Mouse (Mus musculus) right cerebral cortex, postnatal 25 days (tissue): ENCODE measurements around the gene Dnajc15.

Source experiments
- DNase-seq: peaks from one replicate; pipeline ENCODE4 v3.0.0; 2022

The Dnajc15 gene

GRCm38 (mm10) chr14:77853951-77854350 lies 21.0 kb downstream of the Dnajc15 start:
- DNase-seq: no peak

- DNase-seq: no peak
Measured at GRCm38 (mm10) chr14:77849852-77850251, 25.1 kb downstream of the Dnajc15 start.

GRCm38 (mm10) chr14:77848349-77848748 lies 26.6 kb downstream of the Dnajc15 start:
- DNase-seq: no peak

- no peak for DNase-seq
Measured at GRCm38 (mm10) chr14:77846206-77846605, 28.7 kb downstream of the Dnajc15 start.

- no peak for DNase-seq
Measured at GRCm38 (mm10) chr14:77845479-77845878, 29.4 kb downstream of the Dnajc15 start.

- DNase-seq: no peak
Measured at GRCm38 (mm10) chr14:77840574-77840973, 34.4 kb downstream of the Dnajc15 start.

- DNase-seq: no peak
Measured at GRCm38 (mm10) chr14:77840078-77840477, 34.8 kb downstream of the Dnajc15 start.

- DNase-seq: no peak
Measured at GRCm38 (mm10) chr14:77836794-77837193, 38.1 kb downstream of the Dnajc15 start.

GRCm38 (mm10) chr14:77832359-77832758 lies 42.6 kb downstream of the Dnajc15 start:
- no peak for DNase-seq

GRCm38 (mm10) chr14:77831936-77832335 lies 43.0 kb downstream of the Dnajc15 start:
- DNase-seq: no peak

- DNase-seq: no peak
Measured at GRCm38 (mm10) chr14:77829673-77830072, 45.3 kb downstream of the Dnajc15 start.

- no peak for DNase-seq
Measured at GRCm38 (mm10) chr14:77825891-77826290, 49.0 kb downstream of the Dnajc15 start.

- no peak for DNase-seq
Measured at GRCm38 (mm10) chr14:77825121-77825520, 49.8 kb downstream of the Dnajc15 start.

- no peak for DNase-seq
Measured at GRCm38 (mm10) chr14:77819841-77820240, 55.1 kb downstream of the Dnajc15 start.

- DNase-seq: peak; percentile 58
Measured at GRCm38 (mm10) chr14:77817561-77817960, 57.4 kb downstream of the Dnajc15 start.

- no peak for DNase-seq
Measured at GRCm38 (mm10) chr14:77814935-77815334, 60.0 kb downstream of the Dnajc15 start.

GRCm38 (mm10) chr14:77812890-77813289 lies 62.0 kb downstream of the Dnajc15 start:
- DNase-seq: no peak

- no peak for DNase-seq
Measured at GRCm38 (mm10) chr14:77811466-77811865, 63.5 kb downstream of the Dnajc15 start.

- DNase-seq: no peak
Measured at GRCm38 (mm10) chr14:77807836-77808235, 67.1 kb downstream of the Dnajc15 start.

- DNase-seq: no peak
Measured at GRCm38 (mm10) chr14:77806345-77806744, 68.6 kb downstream of the Dnajc15 start.

GRCm38 (mm10) chr14:77802268-77802630 lies 72.7 kb downstream of the Dnajc15 start:
- no peak for DNase-seq

GRCm38 (mm10) chr14:77801571-77802267 lies 73.2 kb downstream of the Dnajc15 start:
- DNase-seq: no peak

GRCm38 (mm10) chr14:77796506-77796905 lies 78.4 kb downstream of the Dnajc15 start:
- no peak for DNase-seq

- DNase-seq: no peak
Measured at GRCm38 (mm10) chr14:77795240-77795639, 79.7 kb downstream of the Dnajc15 start.

- no peak for DNase-seq
Measured at GRCm38 (mm10) chr14:77794285-77794949, 80.5 kb downstream of the Dnajc15 start.
